Mouse (Mus musculus) left cerebral cortex, adult 8-10 months (tissue): ENCODE data around the gene D930020B18Rik. TPM values are rescaled to one million over a fixed set of nuclear protein-coding genes. Genes with fewer than 3 reads are reported as not detected.

Source experiments
- DNase-seq, 2 experiments: peaks; one replicate each; pipeline ENCODE4 v3.0.0; 2022; ENCODE audit warnings: low spot score in 2 of 2
- microRNA-seq, 2 experiments: library from miRNA; unstranded; fragments of <30 nt; microRNA quantifications; one replicate each; pipeline ENCODE4 v1.2.0; 2022
- total RNA-seq, 4 experiments: library from RNA; stranded (reverse); gene quantifications; 2 replicates each; pipeline ENCODE4 v1.2.4; 2022

Gene D930020B18Rik
- total RNA-seq, 4 experiments from 2014 or later, result 0.14 to 0.72 (median 0.53) TPM

- no peak for DNase-seq
Observed at GRCm38 (mm10) chr10:121703619-121704018, 62.2 kb downstream of the D930020B18Rik start.

DNA sequence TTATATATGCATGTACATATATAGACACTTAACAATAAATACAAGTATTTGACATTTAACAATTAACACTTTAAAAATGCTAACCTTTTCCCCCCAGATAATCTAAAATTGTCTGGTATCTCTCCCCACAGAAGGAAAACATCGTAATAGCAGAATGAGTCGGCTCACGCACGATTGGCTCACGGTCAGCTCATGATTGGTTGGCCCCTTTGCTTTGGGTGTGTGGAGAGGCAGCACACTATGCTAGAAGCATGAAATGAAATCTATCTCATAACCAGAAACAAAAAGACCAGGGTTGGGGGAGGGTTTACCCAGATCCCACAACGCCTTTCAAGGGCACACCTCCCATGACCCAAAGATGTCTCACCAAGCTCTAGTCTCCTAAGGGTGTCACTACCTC, 63.5 kb downstream of the D930020B18Rik start:
- DNase-seq, result no peak

DNA sequence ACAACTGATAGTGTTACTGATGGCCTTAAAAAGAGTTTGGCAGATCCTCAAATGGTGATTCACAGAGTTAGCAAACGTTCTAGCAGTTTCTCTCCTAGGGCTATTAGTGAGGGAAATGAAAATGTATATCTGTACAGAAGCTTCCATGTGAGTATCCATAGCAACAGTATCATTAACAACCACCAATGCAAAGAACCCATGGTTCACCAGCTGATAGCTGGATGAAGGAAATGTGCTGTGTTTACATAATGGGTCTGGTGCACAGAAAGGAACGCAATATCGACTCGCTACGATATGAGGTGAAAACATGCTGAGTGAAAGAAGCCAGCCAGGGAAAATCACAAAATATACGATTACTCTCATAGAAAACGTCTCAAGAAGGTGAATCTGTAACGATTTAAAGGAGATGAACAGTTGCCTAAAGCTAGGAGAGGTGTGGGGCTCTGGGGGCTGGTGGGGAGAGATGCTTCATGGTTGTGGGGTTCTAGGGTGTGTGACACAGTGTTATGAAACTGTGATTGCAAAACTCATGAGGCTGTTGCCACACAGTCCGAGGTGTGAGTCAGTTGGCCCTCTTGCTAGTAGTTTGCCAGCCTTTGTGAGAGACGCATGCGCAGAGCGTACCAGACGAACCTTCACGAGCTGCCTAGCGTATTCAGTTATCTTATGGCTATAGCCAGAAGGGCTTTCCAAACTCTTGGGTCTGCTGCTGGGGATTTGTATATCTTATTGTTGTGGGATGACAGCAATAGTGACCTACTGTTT, 64.2 kb downstream of the D930020B18Rik start:
- DNase-seq, result no peak

- DNase-seq, result no peak
Observed at GRCm38 (mm10) chr10:121716862-121717261, 75.5 kb downstream of the D930020B18Rik start.

DNA sequence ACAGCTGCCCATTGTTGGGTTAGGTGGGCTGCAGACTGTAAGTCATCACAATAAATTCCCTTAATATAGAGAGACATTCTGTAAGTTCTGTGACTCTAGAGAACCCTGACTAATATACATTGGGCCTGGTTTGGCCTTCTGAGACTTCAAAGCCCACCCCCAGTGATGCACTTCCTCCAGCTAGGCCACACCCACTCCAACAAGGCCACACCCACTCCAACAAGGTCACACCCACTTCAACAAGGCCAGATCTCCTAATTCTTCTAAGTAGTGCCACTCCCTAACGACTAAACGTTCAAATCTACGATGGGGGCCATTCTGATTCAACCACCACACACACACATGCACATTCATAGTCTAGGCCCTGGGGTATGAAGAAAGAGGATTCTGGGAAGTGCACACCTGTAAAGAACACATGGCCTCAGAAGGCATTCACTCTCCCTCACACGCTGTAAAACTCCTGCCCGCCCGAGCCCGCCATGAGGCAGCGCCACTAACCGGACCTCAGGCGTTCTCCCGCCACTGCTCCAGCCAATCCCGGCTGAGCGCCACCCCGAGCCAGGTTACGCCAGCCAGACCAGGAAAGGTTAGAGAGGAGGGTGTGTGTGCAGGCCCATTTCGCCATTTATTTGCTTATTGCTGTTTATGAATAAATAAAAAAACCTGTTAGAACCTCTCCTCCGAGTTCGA, 77.7 kb downstream of the D930020B18Rik start:
- DNase-seq, result no peak

GRCm38 (mm10) chr10:121720701-121721100, 79.3 kb downstream of the D930020B18Rik start:
- DNase-seq, result no peak

DNA sequence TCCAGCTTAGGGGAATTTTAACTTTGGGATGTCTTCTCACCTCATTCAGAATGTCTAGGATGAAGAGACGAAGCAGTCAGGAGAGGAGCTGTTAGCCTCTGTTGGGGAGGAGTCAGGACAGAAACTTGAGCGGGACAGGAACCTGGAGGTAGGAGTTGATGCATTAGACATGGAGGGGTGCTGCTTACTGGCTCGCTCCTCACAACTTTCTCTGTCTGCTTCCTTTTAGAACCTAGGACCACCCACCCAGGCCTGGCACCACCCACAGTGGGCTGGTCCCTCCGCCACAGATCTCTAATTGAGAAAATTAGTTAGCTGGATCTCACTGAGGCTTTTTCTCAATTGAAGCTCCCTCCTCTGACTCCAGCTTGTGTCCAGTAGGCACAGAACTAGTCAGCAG, 85.1 kb downstream of the D930020B18Rik start:
- no peak for DNase-seq

GRCm38 (mm10) chr10:121727151-121727550, 85.8 kb downstream of the D930020B18Rik start:
- DNase-seq, result no peak

- no peak for DNase-seq
Observed at GRCm38 (mm10) chr10:121728226-121728625, 86.8 kb downstream of the D930020B18Rik start.

DNA sequence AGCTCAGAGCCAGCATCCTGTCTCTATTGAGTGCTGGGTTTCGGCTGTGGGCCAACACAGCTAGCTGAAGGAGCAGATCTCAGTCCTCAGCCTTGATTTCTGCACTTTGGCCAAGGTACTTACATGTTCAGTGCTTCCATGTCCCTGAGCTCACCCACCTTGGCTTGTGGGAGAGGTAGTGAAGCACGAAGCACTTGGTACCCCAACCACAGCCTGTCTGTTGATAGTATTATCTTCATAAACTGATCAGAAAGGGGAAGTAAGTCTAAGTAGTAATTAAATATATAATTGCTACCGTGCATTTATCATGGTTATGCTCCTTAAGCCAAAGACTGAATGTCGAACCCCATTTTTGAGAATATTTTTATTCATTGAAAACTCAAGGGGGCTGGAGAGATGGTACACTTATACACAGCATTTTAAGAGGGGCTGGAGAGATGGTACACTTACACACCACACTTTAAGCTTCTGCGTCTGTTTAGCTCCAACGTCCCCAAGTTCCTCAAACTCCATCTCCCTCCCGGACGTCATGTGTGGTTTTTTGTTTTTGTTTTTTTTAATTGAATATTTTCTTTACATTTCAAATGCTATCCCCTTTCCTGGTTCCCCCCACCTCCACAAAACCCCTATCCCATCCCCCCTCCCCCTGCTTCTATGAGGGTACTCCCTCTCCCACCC, 89.8 kb downstream of the D930020B18Rik start:
- DNase-seq, result no peak

DNA sequence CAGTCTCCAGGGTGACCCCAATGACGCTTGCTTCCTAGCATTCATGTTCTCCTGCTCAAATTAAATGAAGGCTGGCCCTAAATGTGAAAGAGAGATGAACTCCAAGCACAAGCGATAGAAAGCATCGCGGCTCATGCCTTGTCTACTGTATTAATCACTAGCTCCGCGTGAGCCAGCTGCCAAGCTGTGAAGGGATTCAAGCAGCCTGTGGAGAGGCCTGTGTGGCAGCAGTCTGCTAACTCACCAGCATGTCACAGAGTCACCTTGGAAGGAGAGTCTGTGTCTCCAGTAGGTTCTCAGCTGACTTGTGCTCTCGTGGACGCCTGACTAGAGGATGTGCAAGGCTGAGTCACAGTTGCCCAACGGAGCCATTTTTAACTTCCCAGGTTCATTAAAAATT, 91.2 kb downstream of the D930020B18Rik start:
- DNase-seq, result no peak

- DNase-seq, result no peak
Observed at GRCm38 (mm10) chr10:121737256-121737655, 95.9 kb downstream of the D930020B18Rik start.

DNA sequence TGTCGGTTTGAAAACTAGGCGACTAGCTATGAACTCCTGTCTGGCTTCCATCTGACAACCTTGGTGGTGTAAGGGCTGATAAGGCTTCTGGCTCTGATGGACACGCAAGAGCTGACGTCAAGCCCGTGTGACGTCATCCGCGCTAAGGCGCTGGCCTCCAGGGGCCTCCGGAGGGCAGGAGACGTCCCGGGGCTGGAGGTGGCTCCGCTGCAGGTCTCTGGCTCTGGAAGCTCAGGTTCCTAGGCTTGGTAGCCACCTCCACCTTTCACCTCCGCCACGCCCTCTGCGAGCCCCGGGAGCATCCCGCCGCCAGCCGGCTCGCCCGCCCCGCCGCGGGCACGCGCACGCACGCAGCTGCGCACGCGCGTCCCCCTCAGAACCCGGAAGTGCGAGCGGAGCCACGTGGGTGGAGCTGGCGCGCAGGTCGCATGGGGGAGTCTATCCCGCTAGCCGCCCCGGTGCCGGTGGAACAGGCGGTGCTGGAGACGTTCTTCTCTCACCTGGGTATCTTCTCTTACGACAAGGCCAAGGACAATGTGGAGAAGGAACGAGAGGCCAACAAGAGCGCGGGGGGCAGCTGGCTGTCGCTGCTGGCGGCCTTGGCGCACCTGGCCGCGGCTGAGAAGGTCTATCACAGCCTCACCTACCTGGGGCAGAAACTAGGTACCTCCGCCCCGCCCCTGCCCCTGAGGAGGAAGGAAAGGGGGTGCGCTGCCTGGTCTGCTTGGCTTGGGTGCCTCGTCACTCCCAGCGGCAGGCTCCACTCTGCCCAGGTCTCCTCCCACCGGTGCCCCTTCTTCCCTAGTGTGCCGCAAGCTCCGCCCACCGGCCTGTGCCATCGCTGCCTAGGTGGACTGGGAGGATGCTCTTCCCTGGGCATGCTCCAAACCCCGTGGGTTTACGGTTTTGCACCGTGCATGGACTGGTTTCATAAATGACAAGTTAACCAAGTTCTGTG, 98.4 kb downstream of the D930020B18Rik start, which contains the start of gene BC048403:
BC048403 (plus strand) TSS at position 390 of the 958 bp plus-strand sequence.
- peak; percentile 68 to 70 for DNase-seq

GRCm38 (mm10) chr10:121742336-121742735, 100.9 kb downstream of the D930020B18Rik start:
- no peak for DNase-seq

Small RNAs within 50 kb of the gene (microRNA-seq; reads per million reads assigned to microRNA genes)
- gene Gm24330, result 0 reads per million in 2 experiments

Other genes starting within 250 kb of the D930020B18Rik start
- 10 to 100 TPM; 43.2 to 52.0 (median 45.0) TPM for gene Rassf3, start 165.2 kb upstream of the D930020B18Rik start, total RNA-seq
- 10 to 100 TPM; 44.4 to 55.7 (median 48.4) TPM for gene Tbk1, start 54.8 kb upstream of the D930020B18Rik start, total RNA-seq
- 10 to 100 TPM; 63.0 to 73.9 (median 65.8) TPM for gene Xpot, start 15.3 kb upstream of the D930020B18Rik start, total RNA-seq
- gene BC048403, start 98.3 kb downstream of the D930020B18Rik start, total RNA-seq, result 10 to 100 TPM; 10.7 to 11.5 (median 11.1) TPM